Mouse (Mus musculus) lung, adult 2 months (tissue): ENCODE data around the gene Ccdc34.

Experiments used
- CTCF ChIP-seq: fragments of 200-500 bp; IDR thresholded peaks from 2 replicates; pipeline ENCODE4 v1.5.1; 2011; ENCODE audit warnings: mild to moderate bottlenecking, low read length, control low read depth; ENCODE audit not compliant: insufficient read depth
- POLR2A ChIP-seq: fragments of 200-500 bp; IDR thresholded peaks from 2 replicates; pipeline ENCODE4 v1.6.1; 2011; ENCODE audit warnings: low read depth, mild to moderate bottlenecking, control low read depth, low read length, borderline replicate concordance; ENCODE audit errors: extremely low read depth

DNA sequence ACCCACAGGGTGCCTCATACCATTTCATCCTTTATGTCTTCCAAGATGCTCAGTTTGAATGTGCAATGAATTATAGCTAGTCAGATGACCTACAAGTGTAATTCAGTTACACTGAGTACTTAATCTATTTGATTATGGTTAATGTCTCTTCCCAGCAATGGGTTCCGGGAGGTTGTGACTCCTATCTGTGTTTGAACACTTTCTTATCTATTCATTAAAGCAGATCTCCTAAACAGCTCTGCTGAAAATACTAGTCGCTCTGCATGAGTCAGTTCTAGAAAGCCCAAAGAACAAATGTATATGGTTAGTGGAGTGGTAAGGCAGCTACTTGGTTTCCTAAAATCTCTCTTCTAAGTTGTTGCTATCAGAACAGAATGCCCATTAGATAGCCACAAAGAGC lies 22.6 kb upstream of the Ccdc34 start:
- TF ChIP-seq POLR2A (no peak), CTCF (no peak)
